Mouse (Mus musculus) T-helper 17 cell (primary cell): ENCODE data around the gene Wdr25.

Experiments used
- in situ Hi-C, 2 experiments: fragments of 300-600 bp; cut with MboI, MseI; formaldehyde crosslinking; loops; 1 replicate in 1 of 2; 2 replicates in 1 of 2; pipeline ENCODE4 v1.15.1; 2025; ENCODE audit warnings: high pct_unique_total_duplicates in 2 of 2

Gene Wdr25

GRCm38 (mm10) chr12:108984471-108984870 is 91.0 kb downstream of the Wdr25 start:
- in situ Hi-C loops: no loop called here

- in situ Hi-C loops: no loop called here
These were observed 91.6 kb downstream of the Wdr25 start for GRCm38 (mm10) chr12:108985025-108985424.

GRCm38 (mm10) chr12:108987448-108987847 is 94.0 kb downstream of the Wdr25 start:
- in situ Hi-C loops: no loop called here

- in situ Hi-C loops: no loop called here
These were observed 97.0 kb downstream of the Wdr25 start for GRCm38 (mm10) chr12:108990425-108990824.

- in situ Hi-C loops: no loop called here
These were observed 99.6 kb downstream of the Wdr25 start for GRCm38 (mm10) chr12:108993046-108993445.

- in situ Hi-C loops: no loop called here
These were observed 101.1 kb downstream of the Wdr25 start for GRCm38 (mm10) chr12:108994436-108995031.

- in situ Hi-C loops: no loop called here
These were observed 102.7 kb downstream of the Wdr25 start for GRCm38 (mm10) chr12:108995976-108996636.

- in situ Hi-C loops: no loop called here
These were observed 103.8 kb downstream of the Wdr25 start for GRCm38 (mm10) chr12:108997249-108997648.

GRCm38 (mm10) chr12:109002978-109003377 is 109.5 kb downstream of the Wdr25 start:
- in situ Hi-C loops: no loop called here

GRCm38 (mm10) chr12:109010070-109010649 is 116.7 kb downstream of the Wdr25 start:
- in situ Hi-C loops: no loop called here

- in situ Hi-C loops: no loop called here
These were observed 128.8 kb downstream of the Wdr25 start for GRCm38 (mm10) chr12:109022181-109022691.

GRCm38 (mm10) chr12:109022966-109023365 is 129.5 kb downstream of the Wdr25 start:
- in situ Hi-C loops: no loop called here

- in situ Hi-C loops: no loop called here
These were observed 130.3 kb downstream of the Wdr25 start for GRCm38 (mm10) chr12:109023780-109024179.

- in situ Hi-C loops: no loop called here
These were observed 143.6 kb downstream of the Wdr25 start for GRCm38 (mm10) chr12:109037026-109037425.

- in situ Hi-C loops: no loop called here
These were observed 144.9 kb downstream of the Wdr25 start for GRCm38 (mm10) chr12:109038179-109038819.

- in situ Hi-C loops: no loop called here
These were observed 145.9 kb downstream of the Wdr25 start for GRCm38 (mm10) chr12:109039311-109039710.

GRCm38 (mm10) chr12:109044497-109044896 is 151.1 kb downstream of the Wdr25 start:
- in situ Hi-C loops: loop anchor here in 1 of 2 experiments (5.0 kb wide), 1 partner anchor 317 kb away; no protein-coding TSS in a partner anchor

GRCm38 (mm10) chr12:109045581-109045980 is 152.2 kb downstream of the Wdr25 start:
- in situ Hi-C loops: no loop called here

- in situ Hi-C loops: no loop called here
These were observed 156.5 kb downstream of the Wdr25 start for GRCm38 (mm10) chr12:109049949-109050348.

GRCm38 (mm10) chr12:109053020-109053806 is 159.8 kb downstream of the Wdr25 start:
- in situ Hi-C loops: no loop called here

GRCm38 (mm10) chr12:109057736-109058135 is 164.3 kb downstream of the Wdr25 start:
- in situ Hi-C loops: no loop called here
